Mouse (Mus musculus) neural tube, embryonic 11.5 days (tissue): ENCODE data around the gene Fam57b. TPM values are rescaled to one million over a fixed set of nuclear protein-coding genes. Genes with fewer than 3 reads are reported as not detected.
A peak's percentile ranks its signal among the peaks of the same experiment; 100 is the strongest.

ENCODE experiments used
- ATAC-seq: fragments of 200-750 bp; cut with Nextera tagmentation; 2 replicates; pipeline ENCODE4 v1.8.0; 2017; ENCODE audit warnings: moderate number of reproducible peaks, mild to moderate bottlenecking, moderate TSS enrichment, moderate library complexity; ENCODE audit not compliant: insufficient read depth, low FRiP score, low TSS enrichment
- DNase-seq: peaks from one replicate; pipeline ENCODE4 v3.0.0-alpha.2; 2015; ENCODE audit warnings: low spot score
- H3K27ac ChIP-seq: fragments of 300-500 bp; sonication (generic); 2 replicates; pipeline ENCODE4 v1.5.1; 2014; ENCODE audit warnings: low read depth, mild to moderate bottlenecking, low read length
- H3K27me3 ChIP-seq: fragments of 300-500 bp; sonication (generic); 2 replicates; pipeline ENCODE4 v1.6.1; 2014; ENCODE audit warnings: mild to moderate bottlenecking, low read length, mixed read lengths; ENCODE audit not compliant: control insufficient read depth, insufficient read depth
- H3K36me3 ChIP-seq: fragments of 300-500 bp; sonication (generic); 2 replicates; pipeline ENCODE4 v1.6.1; 2014; ENCODE audit warnings: mild to moderate bottlenecking, low read length, moderate library complexity, mixed read lengths; ENCODE audit not compliant: control insufficient read depth, insufficient read depth
- H3K4me1 ChIP-seq: fragments of 300-500 bp; sonication (generic); 2 replicates; pipeline ENCODE4 v1.6.1; 2014; ENCODE audit warnings: low read length, mixed read lengths; ENCODE audit not compliant: control insufficient read depth, insufficient read depth
- H3K4me2 ChIP-seq: fragments of 300-500 bp; sonication (generic); 2 replicates; pipeline ENCODE4 v1.6.1; 2014; ENCODE audit warnings: low read depth, mild to moderate bottlenecking, moderate library complexity
- H3K4me3 ChIP-seq: fragments of 300-500 bp; sonication (generic); 2 replicates; pipeline ENCODE4 v1.5.1; 2014; ENCODE audit warnings: low read depth, low read length
- H3K9ac ChIP-seq: fragments of 300-500 bp; sonication (generic); 2 replicates; pipeline ENCODE4 v1.6.1; 2014; ENCODE audit warnings: mild to moderate bottlenecking, low read length
- H3K9me3 ChIP-seq: fragments of 300-500 bp; sonication (generic); 2 replicates; pipeline ENCODE4 v1.6.1; 2016; ENCODE audit warnings: low read length; ENCODE audit not compliant: control insufficient read depth
- WGBS: fragments of 180-500 bp; shearing (Covaris S2); extraction: QIAGEN DNeasy Blood & Tissue Kit; methylation state at CpG from one replicate; pipeline ENCODE4 v1.1.7; 2014; 5-methylcytosine and 5-hydroxymethylcytosine counted together
- polyA plus RNA-seq: library from polyadenylated mRNA; unstranded; fragments of >200 nt; fragmentation: Nextera tagmentation; extraction: Ambion mirVana; gene quantifications from 2 replicates; pipeline ENCODE4 v1.2.1, GENCODE M21; 2014

The Fam57b gene
- polyA plus RNA-seq, 1 experiment from 2014 or later = 14.4 TPM

DNA sequence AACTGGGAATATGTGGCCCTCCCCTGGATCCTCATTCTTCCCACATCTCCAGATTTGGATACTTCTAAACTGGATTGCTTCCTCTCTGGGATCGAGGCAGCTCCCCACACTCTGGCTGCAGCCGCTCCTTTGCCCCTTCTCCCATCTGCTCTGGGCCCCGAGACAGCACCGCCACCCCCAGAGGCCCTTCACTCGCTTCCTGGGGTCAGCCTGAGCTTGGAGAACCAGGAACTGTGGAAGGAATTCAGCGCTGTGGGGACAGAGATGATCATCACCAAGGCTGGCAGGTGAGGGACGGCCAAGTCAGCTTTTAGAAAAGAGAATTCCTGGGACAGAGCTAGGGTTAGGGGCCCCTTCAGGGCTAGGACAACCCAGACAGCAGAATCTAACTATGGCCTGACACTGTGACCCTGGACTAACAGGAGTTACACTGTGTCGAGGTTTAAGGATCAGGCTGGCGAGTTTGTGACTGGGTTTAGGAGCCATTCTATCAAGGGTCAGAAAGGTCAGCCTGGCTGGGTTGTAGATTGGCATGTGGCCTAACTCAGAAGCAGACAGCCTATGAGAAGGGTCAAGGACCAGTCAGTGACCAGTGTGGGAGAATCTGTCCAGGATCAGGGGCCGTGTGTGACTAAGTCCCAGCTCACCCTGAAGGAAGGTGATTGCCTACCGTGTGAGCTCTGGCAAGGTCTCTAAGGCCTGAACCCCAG is 15.7 kb upstream of the Fam57b start:
- no peaks in the 10 kb centered on the region for H3K27me3 ChIP-seq
- DNase-seq (no peak), ATAC-seq (no peak)
- H3K4me1 ChIP-seq = peaks cover 17% of the 10 kb centered on the region
- 28% methylated on average over 11 of the region's 11 CpGs for WGBS
- H3K27ac ChIP-seq = no peak overlapping the region
- no peak overlapping the region; the same call in 1 of the 2 replicates for H3K9ac ChIP-seq
- H3K4me3 ChIP-seq = no peak overlapping the region
- peaks cover 13% of the 10 kb centered on the region for H3K36me3 ChIP-seq
- no peaks in the 10 kb centered on the region for H3K9me3 ChIP-seq
- peak overlapping the region; percentile 59 for H3K4me2 ChIP-seq

DNA sequence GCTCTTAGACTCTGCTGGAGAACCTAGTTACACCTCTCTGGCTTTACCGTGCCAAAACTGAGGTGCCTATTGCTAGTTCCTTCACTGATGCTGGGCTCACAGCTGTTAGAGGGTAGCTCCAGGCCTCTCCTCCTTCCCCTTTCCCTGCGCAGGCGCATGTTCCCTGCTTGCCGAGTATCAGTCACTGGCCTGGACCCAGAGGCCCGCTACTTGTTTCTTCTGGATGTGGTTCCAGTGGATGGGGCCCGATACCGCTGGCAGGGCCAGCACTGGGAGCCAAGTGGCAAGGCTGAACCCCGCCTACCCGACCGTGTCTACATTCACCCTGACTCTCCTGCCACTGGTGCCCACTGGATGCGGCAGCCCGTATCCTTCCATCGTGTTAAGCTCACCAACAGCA is 14.8 kb upstream of the Fam57b start:
- Histone ChIP-seq H3K9me3 (no peaks in the 10 kb centered on the region), H3K9ac (no peak overlapping the region), H3K36me3 (peaks cover 13% of the 10 kb centered on the region), H3K4me3 (no peak overlapping the region), H3K27ac (no peak overlapping the region), H3K27me3 (no peaks in the 10 kb centered on the region), H3K4me1 (peaks cover 14% of the 10 kb centered on the region), H3K4me2 (no peak overlapping the region)
- 72% methylated on average over 13 of the region's 13 CpGs for WGBS
- no peak for DNase-seq
- ATAC-seq = no peak

- ATAC-seq = no peak
- Histone ChIP-seq H3K27me3 (no peaks in the 10 kb centered on the region), H3K4me2 (no peak overlapping the region), H3K9ac (no peak overlapping the region), H3K4me1 (peaks cover 12% of the 10 kb centered on the region), H3K36me3 (peaks cover 20% of the 10 kb centered on the region), H3K9me3 (no peaks in the 10 kb centered on the region), H3K27ac (no peak overlapping the region), H3K4me3 (no peak overlapping the region)
- WGBS = 80% methylated on average over 7 of the region's 7 CpGs
- DNase-seq = no peak
Observed at GRCm38 (mm10) chr7:126784469-126784868, 13.0 kb upstream of the Fam57b start.

GRCm38 (mm10) chr7:126785056-126785455 is 12.4 kb upstream of the Fam57b start:
- DNase-seq (no peak), ATAC-seq (no peak)
- WGBS = 62% methylated on average over 4 of the region's 4 CpGs
- no peak overlapping the region for H3K4me2 ChIP-seq
- no peaks in the 10 kb centered on the region for H3K27me3 ChIP-seq
- no peak overlapping the region for H3K9ac ChIP-seq
- no peaks in the 10 kb centered on the region for H3K9me3 ChIP-seq
- H3K27ac ChIP-seq = no peak overlapping the region
- no peak overlapping the region for H3K4me3 ChIP-seq
- H3K36me3 ChIP-seq = peaks cover 22% of the 10 kb centered on the region
- peaks cover 9% of the 10 kb centered on the region for H3K4me1 ChIP-seq

GRCm38 (mm10) chr7:126786142-126786541 is 11.3 kb upstream of the Fam57b start:
- Histone ChIP-seq H3K4me3 (no peak overlapping the region), H3K9ac (no peak overlapping the region)
- ATAC-seq = no peak

GRCm38 (mm10) chr7:126789141-126789540 is 8.3 kb upstream of the Fam57b start:
- Histone ChIP-seq H3K27me3 (no peaks in the 10 kb centered on the region), H3K4me1 (peaks cover 7% of the 10 kb centered on the region; the same call in 1 of the 2 replicates), H3K4me3 (no peak overlapping the region), H3K9me3 (no peaks in the 10 kb centered on the region), H3K4me2 (no peak overlapping the region), H3K9ac (no peak overlapping the region), H3K27ac (no peak overlapping the region), H3K36me3 (peaks cover 22% of the 10 kb centered on the region)
- ATAC-seq (no peak), DNase-seq (no peak)
- WGBS = 93% methylated on average over 4 of the region's 4 CpGs

More at GRCm38 (mm10) chr7:126786142-126786541, 11.3 kb upstream of the Fam57b start:
- Histone ChIP-seq H3K27me3 (no peaks in the 10 kb centered on the region), H3K4me2 (no peak overlapping the region), H3K4me1 (peaks cover 11% of the 10 kb centered on the region), H3K27ac (no peak overlapping the region), H3K36me3 (peaks cover 22% of the 10 kb centered on the region), H3K9me3 (no peaks in the 10 kb centered on the region)
- DNase-seq = no peak
- WGBS = 92% methylated on average over 14 of the region's 14 CpGs

- Histone ChIP-seq H3K4me2 (peak within 1 kb of the TSS; percentile 72), H3K27me3 (no peaks in the 10 kb centered on the region), H3K4me3 (peak within 1 kb of the TSS; percentile 87), H3K9me3 (no peaks in the 10 kb centered on the region), H3K27ac (peak within 1 kb of the TSS; percentile 89), H3K9ac (peak within 1 kb of the TSS; percentile 92), H3K4me1 (peaks cover 7% of the 10 kb centered on the region; the same call in 1 of the 2 replicates), H3K36me3 (peaks cover 22% of the 10 kb centered on the region)
- WGBS = under 1% methylated on average over 73 of the region's 83 CpGs
- DNase-seq = peak; percentile 100
- peak; percentile 93 for ATAC-seq
Observed at GRCm38 (mm10) chr7:126791851-126792720, 5.4 kb upstream of the Fam57b start, which contains the start of gene Ppp4c. Ppp4c (minus strand) TSS chr7:126792496.

- no peak for DNase-seq
- peaks cover 22% of the 10 kb centered on the region for H3K36me3 ChIP-seq
- WGBS = 28% methylated on average over 11 of the region's 11 CpGs
Observed at GRCm38 (mm10) chr7:126792721-126793443, 4.6 kb upstream of the Fam57b start.

More at GRCm38 (mm10) chr7:126792721-126793443, 4.6 kb upstream of the Fam57b start:
- Histone ChIP-seq H3K27ac (peak overlapping the region; percentile 89; the same call in 1 of the 2 replicates), H3K4me1 (peaks cover 14% of the 10 kb centered on the region), H3K4me3 (peak overlapping the region; percentile 87), H3K4me2 (peak overlapping the region; percentile 59), H3K27me3 (no peaks in the 10 kb centered on the region), H3K9me3 (no peaks in the 10 kb centered on the region), H3K9ac (peak overlapping the region; percentile 27)
- ATAC-seq = 0 out of 2 replicates have a peak, but pooled peaks have one; percentile 37
